Mouse (Mus musculus): Measurements from ENCODE around the gene Rpl27. TPM values are rescaled to one million over a fixed set of nuclear protein-coding genes. Genes with fewer than 3 reads are reported as not detected.

Gene Rpl27
- polyA plus RNA-seq, 1 experiment from 2014 or later = 430 TPM

DNA sequence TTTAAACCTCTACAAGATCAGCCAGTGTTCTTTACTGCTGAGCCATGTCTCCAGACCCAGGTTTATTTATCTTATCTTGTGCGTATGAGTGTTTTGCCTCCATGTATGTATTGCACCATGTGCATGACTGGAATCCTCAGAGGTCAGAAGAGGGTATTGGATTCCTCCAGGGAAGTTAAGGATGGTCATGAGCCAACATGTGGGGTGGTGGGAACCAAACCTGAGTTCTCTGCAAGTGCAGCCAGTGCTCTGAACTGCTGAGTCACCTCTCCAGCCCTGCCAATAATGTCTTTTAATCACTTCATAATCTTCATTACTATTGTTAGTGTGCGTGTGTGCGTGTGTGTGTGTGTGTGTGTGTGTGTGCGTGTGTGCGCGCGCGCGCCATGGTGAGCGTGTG, 9.4 kb downstream of the Rpl27 start:
- H3K36me3 ChIP-seq (ENCODE audit: control insufficient read depth, insufficient read depth, low read length) = no peaks in the 10 kb centered on the region
- WGBS = 91% methylated on average over 10 of the region's 10 CpGs
- H3K9ac ChIP-seq (ENCODE audit: low read depth, low read length) = no peak overlapping the region
- no peaks in the 10 kb centered on the region for H3K9me3 ChIP-seq (ENCODE audit: control insufficient read depth, low read length)
- H3K27me3 ChIP-seq (ENCODE audit: control insufficient read depth, insufficient read depth, low read length) = no peaks in the 10 kb centered on the region
- no peak for ATAC-seq (ENCODE audit: low FRiP score, low TSS enrichment)
- peaks cover 9% of the 10 kb centered on the region for H3K4me1 ChIP-seq (ENCODE audit: control insufficient read depth, insufficient read depth, low read length)
- H3K27ac ChIP-seq (ENCODE audit: low read depth, low read length) = no peak overlapping the region
- no peak overlapping the region for H3K4me2 ChIP-seq (replicated peaks; ENCODE audit: low read depth, low read length)
- no peak overlapping the region for H3K4me3 ChIP-seq (ENCODE audit: low read length)

DNA sequence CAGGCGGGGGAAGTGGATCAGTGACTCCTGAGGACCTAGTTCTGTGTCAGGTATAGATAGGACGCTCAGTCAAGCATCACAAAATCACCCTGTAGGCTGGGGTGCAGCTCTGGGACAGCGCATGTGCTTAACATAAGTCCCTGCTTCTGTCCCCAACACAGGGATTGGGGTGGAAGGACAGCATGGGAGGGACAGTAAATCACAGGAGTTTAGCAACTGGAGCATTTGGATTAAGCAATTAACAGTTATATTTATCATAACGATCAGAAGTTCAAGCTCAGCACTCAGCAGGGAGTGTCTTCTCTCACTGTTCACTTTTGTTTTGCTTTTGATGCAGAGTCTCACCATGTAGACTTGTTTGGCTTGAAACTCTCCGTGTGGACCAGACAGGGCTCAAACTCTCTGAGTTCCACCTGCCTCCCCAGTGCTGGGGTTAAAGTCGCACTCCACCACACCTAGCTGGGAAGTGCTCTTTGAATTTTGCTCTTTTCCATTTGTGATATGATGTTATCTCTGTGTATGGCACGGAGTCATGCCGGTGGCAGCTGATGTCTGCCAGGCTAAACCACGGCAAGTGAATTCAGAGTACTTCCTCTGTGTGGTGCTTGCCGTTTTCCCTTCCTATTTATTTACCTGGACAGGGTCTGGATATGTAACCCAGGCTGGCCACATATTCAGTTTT, 10.1 kb downstream of the Rpl27 start:
- Histone ChIP-seq H3K4me3 (ENCODE audit: low read length) (no peak overlapping the region), H3K9ac (ENCODE audit: low read depth, low read length) (no peak overlapping the region), H3K4me1 (ENCODE audit: control insufficient read depth, insufficient read depth, low read length) (peaks cover 9% of the 10 kb centered on the region), H3K27ac (ENCODE audit: low read depth, low read length) (no peak overlapping the region), H3K36me3 (ENCODE audit: control insufficient read depth, insufficient read depth, low read length) (no peaks in the 10 kb centered on the region), H3K4me2 (replicated peaks; ENCODE audit: low read depth, low read length) (no peak overlapping the region), H3K27me3 (ENCODE audit: control insufficient read depth, insufficient read depth, low read length) (no peaks in the 10 kb centered on the region), H3K9me3 (ENCODE audit: control insufficient read depth, low read length) (no peaks in the 10 kb centered on the region)
- 61% methylated on average over 10 of the region's 10 CpGs for WGBS
- no peak for ATAC-seq (ENCODE audit: low FRiP score, low TSS enrichment)

DNA sequence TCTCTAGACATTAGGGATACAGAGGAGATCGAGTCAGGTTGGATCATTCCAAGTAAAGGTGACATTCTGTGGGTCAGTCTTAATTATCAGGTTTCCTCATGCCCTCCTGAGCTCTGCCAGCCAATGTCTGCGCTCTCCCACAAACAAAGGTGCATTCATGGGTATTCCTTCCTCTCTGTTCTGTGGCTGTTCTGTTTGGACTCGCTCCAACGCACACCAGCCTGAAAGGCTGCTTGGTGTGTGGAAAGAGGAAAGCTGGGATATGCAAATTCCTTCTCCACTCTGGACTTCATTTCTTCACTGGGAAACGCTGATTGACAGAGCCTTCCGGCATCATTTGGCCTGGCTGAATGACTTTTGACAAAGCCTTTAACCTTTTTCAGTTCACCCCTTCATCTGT, 12.6 kb downstream of the Rpl27 start:
- 0 out of 2 replicates have a peak, but pooled peaks have one; percentile 55 for ATAC-seq (ENCODE audit: low FRiP score, low TSS enrichment)
- no peak overlapping the region for H3K4me2 ChIP-seq (replicated peaks; ENCODE audit: low read depth, low read length)
- WGBS = 50% methylated on average over 6 of the region's 6 CpGs
- peaks cover 5% of the 10 kb centered on the region; the same call in 1 of the 2 replicates for H3K36me3 ChIP-seq (ENCODE audit: control insufficient read depth, insufficient read depth, low read length)
- H3K27ac ChIP-seq (ENCODE audit: low read depth, low read length) = no peak overlapping the region; the same call in 1 of the 2 replicates
- H3K27me3 ChIP-seq (ENCODE audit: control insufficient read depth, insufficient read depth, low read length) = no peaks in the 10 kb centered on the region
- H3K4me1 ChIP-seq (ENCODE audit: control insufficient read depth, insufficient read depth, low read length) = peaks cover 13% of the 10 kb centered on the region
- no peak overlapping the region for H3K4me3 ChIP-seq (ENCODE audit: low read length)
- H3K9ac ChIP-seq (ENCODE audit: low read depth, low read length) = no peak overlapping the region
- H3K9me3 ChIP-seq (ENCODE audit: control insufficient read depth, low read length) = no peaks in the 10 kb centered on the region

DNA sequence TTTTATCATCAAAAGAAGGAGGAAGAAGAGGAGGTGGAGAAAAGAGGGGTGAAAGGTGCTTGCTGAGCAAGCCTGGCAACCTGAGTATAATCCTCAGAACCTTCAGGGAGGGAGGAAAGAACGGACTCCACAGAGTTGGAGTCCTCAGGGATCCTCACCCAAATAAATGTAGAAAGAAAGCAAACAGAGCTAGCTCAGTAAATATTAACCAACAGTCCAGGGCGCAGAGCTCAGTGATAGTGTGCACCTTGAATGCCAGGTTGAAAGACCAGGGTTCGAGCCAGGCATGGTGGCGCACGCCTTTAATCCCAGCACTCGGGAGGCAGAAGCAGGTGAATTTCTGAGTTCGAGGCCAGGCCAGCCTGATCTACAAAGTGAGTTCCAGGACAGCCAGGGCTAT, 13.5 kb downstream of the Rpl27 start:
- Histone ChIP-seq H3K27ac (ENCODE audit: low read depth, low read length) (no peak overlapping the region), H3K4me2 (replicated peaks; ENCODE audit: low read depth, low read length) (no peak overlapping the region), H3K4me1 (ENCODE audit: control insufficient read depth, insufficient read depth, low read length) (peaks cover 19% of the 10 kb centered on the region), H3K9me3 (ENCODE audit: control insufficient read depth, low read length) (no peaks in the 10 kb centered on the region), H3K27me3 (ENCODE audit: control insufficient read depth, insufficient read depth, low read length) (no peaks in the 10 kb centered on the region), H3K4me3 (ENCODE audit: low read length) (no peak overlapping the region), H3K9ac (ENCODE audit: low read depth, low read length) (no peak overlapping the region), H3K36me3 (ENCODE audit: control insufficient read depth, insufficient read depth, low read length) (peaks cover 11% of the 10 kb centered on the region; the same call in 1 of the 2 replicates)
- ATAC-seq (ENCODE audit: low FRiP score, low TSS enrichment) = no peak
- WGBS = 88% methylated on average over 7 of the region's 7 CpGs

- Histone ChIP-seq H3K36me3 (ENCODE audit: control insufficient read depth, insufficient read depth, low read length) (peaks cover 19% of the 10 kb centered on the region; the same call in 1 of the 2 replicates), H3K4me1 (ENCODE audit: control insufficient read depth, insufficient read depth, low read length) (peaks cover 26% of the 10 kb centered on the region), H3K9me3 (ENCODE audit: control insufficient read depth, low read length) (no peaks in the 10 kb centered on the region), H3K27me3 (ENCODE audit: control insufficient read depth, insufficient read depth, low read length) (no peaks in the 10 kb centered on the region), H3K9ac (ENCODE audit: low read depth, low read length) (no peak overlapping the region), H3K4me2 (replicated peaks; ENCODE audit: low read depth, low read length) (no peak overlapping the region), H3K4me3 (ENCODE audit: low read length) (no peak overlapping the region), H3K27ac (ENCODE audit: low read depth, low read length) (no peak overlapping the region)
- 89% methylated on average over 9 of the region's 9 CpGs for WGBS
- no peak for ATAC-seq (ENCODE audit: low FRiP score, low TSS enrichment)
Measured at GRCm38 (mm10) chr11:101457631-101458030, 15.5 kb downstream of the Rpl27 start.

DNA sequence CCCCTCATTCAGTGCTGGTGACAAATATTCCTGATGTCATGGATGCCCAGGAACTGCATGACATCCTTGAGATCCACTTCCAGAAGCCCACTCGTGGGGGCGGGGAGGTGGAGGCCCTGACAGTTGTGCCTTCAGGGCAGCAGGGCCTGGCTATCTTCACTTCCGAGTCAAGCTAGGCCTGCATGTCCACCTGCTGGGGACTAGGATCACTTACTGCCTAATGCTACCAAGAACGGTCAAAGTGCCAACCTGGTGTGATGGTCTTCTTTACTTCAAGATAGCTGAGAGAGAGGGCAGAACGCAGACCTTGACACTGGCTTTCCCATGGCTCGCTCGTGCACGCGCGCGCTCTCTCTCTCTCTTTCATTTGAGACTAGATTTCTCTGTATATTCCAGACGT, 16.1 kb downstream of the Rpl27 start:
- Histone ChIP-seq H3K27me3 (ENCODE audit: control insufficient read depth, insufficient read depth, low read length) (no peaks in the 10 kb centered on the region), H3K27ac (ENCODE audit: low read depth, low read length) (no peak overlapping the region), H3K9ac (ENCODE audit: low read depth, low read length) (no peak overlapping the region), H3K9me3 (ENCODE audit: control insufficient read depth, low read length) (no peaks in the 10 kb centered on the region), H3K4me1 (ENCODE audit: control insufficient read depth, insufficient read depth, low read length) (peaks cover 32% of the 10 kb centered on the region), H3K4me3 (ENCODE audit: low read length) (no peak overlapping the region), H3K36me3 (ENCODE audit: control insufficient read depth, insufficient read depth, low read length) (peaks cover 19% of the 10 kb centered on the region; the same call in 1 of the 2 replicates), H3K4me2 (replicated peaks; ENCODE audit: low read depth, low read length) (no peak overlapping the region)
- 84% methylated on average over 12 of the region's 12 CpGs for WGBS
- ATAC-seq (ENCODE audit: low FRiP score, low TSS enrichment) = no peak

- H3K9ac ChIP-seq (ENCODE audit: low read depth, low read length) = 0 out of 2 replicates have a peak overlapping the region, but pooled peaks have one; percentile 1
- WGBS = 15% methylated on average over 3 of the region's 6 CpGs
- H3K9me3 ChIP-seq (ENCODE audit: control insufficient read depth, low read length) = no peaks in the 10 kb centered on the region
- H3K27me3 ChIP-seq (ENCODE audit: control insufficient read depth, insufficient read depth, low read length) = no peaks in the 10 kb centered on the region
- no peak overlapping the region for H3K4me3 ChIP-seq (ENCODE audit: low read length)
- peak; percentile 36; the same call in 1 of the 2 replicates for ATAC-seq (ENCODE audit: low FRiP score, low TSS enrichment)
- no peak overlapping the region for H3K4me2 ChIP-seq (replicated peaks; ENCODE audit: low read depth, low read length)
- peaks cover 19% of the 10 kb centered on the region; the same call in 1 of the 2 replicates for H3K36me3 ChIP-seq (ENCODE audit: control insufficient read depth, insufficient read depth, low read length)
- H3K27ac ChIP-seq (ENCODE audit: low read depth, low read length) = no peak overlapping the region
- peaks cover 38% of the 10 kb centered on the region for H3K4me1 ChIP-seq (ENCODE audit: control insufficient read depth, insufficient read depth, low read length)
Measured at GRCm38 (mm10) chr11:101459716-101460115, 17.6 kb downstream of the Rpl27 start.

DNA sequence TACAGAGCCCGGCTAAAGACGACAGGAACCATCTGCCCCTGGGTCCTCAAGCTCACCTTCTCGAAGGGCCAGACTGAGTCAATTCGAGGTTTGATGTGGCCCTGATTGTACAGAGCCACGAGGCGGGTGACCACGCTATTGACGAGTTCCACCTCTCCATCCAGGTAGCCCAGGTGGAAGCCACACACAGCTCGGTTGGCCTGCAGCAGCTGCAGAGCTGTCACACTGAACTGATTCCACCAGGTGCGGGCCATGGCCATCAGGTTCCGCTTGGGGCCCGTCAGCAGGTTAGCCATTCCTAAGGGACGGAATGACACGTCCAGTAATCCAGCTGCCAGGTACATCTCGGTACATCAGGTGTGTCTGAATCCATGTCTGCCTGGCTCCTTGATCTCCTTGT, 18.2 kb downstream of the Rpl27 start:
- ATAC-seq (ENCODE audit: low FRiP score, low TSS enrichment) = no peak
- no peaks in the 10 kb centered on the region for H3K27me3 ChIP-seq (ENCODE audit: control insufficient read depth, insufficient read depth, low read length)
- 76% methylated on average over 15 of the region's 15 CpGs for WGBS
- no peak overlapping the region for H3K4me2 ChIP-seq (replicated peaks; ENCODE audit: low read depth, low read length)
- H3K4me1 ChIP-seq (ENCODE audit: control insufficient read depth, insufficient read depth, low read length) = peaks cover 38% of the 10 kb centered on the region
- peaks cover 19% of the 10 kb centered on the region; the same call in 1 of the 2 replicates for H3K36me3 ChIP-seq (ENCODE audit: control insufficient read depth, insufficient read depth, low read length)
- no peak overlapping the region for H3K9ac ChIP-seq (ENCODE audit: low read depth, low read length)
- no peak overlapping the region for H3K27ac ChIP-seq (ENCODE audit: low read depth, low read length)
- H3K9me3 ChIP-seq (ENCODE audit: control insufficient read depth, low read length) = no peaks in the 10 kb centered on the region
- no peak overlapping the region for H3K4me3 ChIP-seq (ENCODE audit: low read length)

DNA sequence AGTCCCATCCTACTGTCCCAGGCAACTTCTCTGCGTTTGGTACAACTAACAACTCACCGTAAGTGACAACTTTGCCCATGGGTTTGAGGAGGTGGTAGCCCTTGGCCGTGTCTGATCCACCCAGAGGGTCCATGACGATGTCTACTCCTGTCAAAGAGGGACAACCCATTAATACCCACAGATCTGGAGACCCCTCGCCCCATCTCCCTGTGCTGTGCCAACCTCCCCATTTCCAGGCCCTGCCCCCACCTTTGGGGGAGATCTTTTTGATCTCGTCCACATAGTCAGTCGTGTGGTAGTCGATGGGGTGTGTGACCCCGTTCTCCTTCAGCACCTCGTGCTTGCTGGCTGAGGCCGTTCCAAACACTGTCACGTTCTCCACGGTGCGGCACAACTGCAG, 20.0 kb downstream of the Rpl27 start:
- Histone ChIP-seq H3K27ac (ENCODE audit: low read depth, low read length) (no peak overlapping the region), H3K9ac (ENCODE audit: low read depth, low read length) (no peak overlapping the region), H3K4me2 (replicated peaks; ENCODE audit: low read depth, low read length) (no peak overlapping the region), H3K27me3 (ENCODE audit: control insufficient read depth, insufficient read depth, low read length) (no peaks in the 10 kb centered on the region), H3K4me3 (ENCODE audit: low read length) (no peak overlapping the region), H3K36me3 (ENCODE audit: control insufficient read depth, insufficient read depth, low read length) (peaks cover 19% of the 10 kb centered on the region; the same call in 1 of the 2 replicates), H3K4me1 (ENCODE audit: control insufficient read depth, insufficient read depth, low read length) (peaks cover 38% of the 10 kb centered on the region), H3K9me3 (ENCODE audit: control insufficient read depth, low read length) (no peaks in the 10 kb centered on the region)
- 75% methylated on average over 14 of the region's 14 CpGs for WGBS
- ATAC-seq (ENCODE audit: low FRiP score, low TSS enrichment) = no peak
